Mouse (Mus musculus) MEL (cell line): ENCODE results near the gene Bend4. TPM values are rescaled to one million over a fixed set of nuclear protein-coding genes. Genes with fewer than 3 reads are reported as not detected.

Experiments
- DNase-seq: peaks from one replicate; pipeline ENCODE4 v3.0.0; 2011; ENCODE audit warnings: low read depth, low spot score
- H3K27ac ChIP-seq: 2 replicates; pipeline ENCODE4 v1.5.1; 2012; ENCODE audit warnings: low read depth, mild to moderate bottlenecking, control low read depth, low read length, moderate library complexity; ENCODE audit not compliant: control insufficient read depth
- H3K27me3 ChIP-seq, 2 experiments: fragments of 150-350 bp in 1 of 2; sonication (generic) in 1 of 2; 2 replicates each; pipeline ENCODE4 v1.6.1; 2012; ENCODE audit warnings: low read length in 2 of 2, mild to moderate bottlenecking in 2 of 2, improper control_type of control experiment in 1 of 2, moderate library complexity in 1 of 2; ENCODE audit not compliant: insufficient read depth in 2 of 2, control insufficient read depth in 1 of 2
- H3K36me3 ChIP-seq, 2 experiments: 2 replicates each; pipeline ENCODE4 v1.6.1; 2012 to 2014; ENCODE audit warnings: low read length in 2 of 2, improper control_type of control experiment in 1 of 2, inconsistent platforms in 1 of 2, mild to moderate bottlenecking in 1 of 2; ENCODE audit not compliant: insufficient read depth in 2 of 2, control insufficient read depth in 1 of 2
- H3K4me1 ChIP-seq, 2 experiments: fragments of 150-350 bp in 1 of 2; sonication (generic) in 1 of 2; 2 replicates each; pipeline ENCODE4 v1.6.1; 2012; ENCODE audit warnings: low read length in 2 of 2, improper control_type of control experiment in 1 of 2, mild to moderate bottlenecking in 1 of 2; ENCODE audit not compliant: insufficient read depth in 2 of 2, control insufficient read depth in 1 of 2
- H3K4me3 ChIP-seq, 2 experiments: fragments of 150-350 bp in 1 of 2; sonication (generic) in 1 of 2; 2 replicates each; pipeline ENCODE4 v1.5.1; 2012; ENCODE audit warnings: low read depth in 2 of 2, low read length in 2 of 2, mild to moderate bottlenecking in 2 of 2, moderate library complexity in 2 of 2, control low read depth in 1 of 2, improper control_type of control experiment in 1 of 2; ENCODE audit not compliant: control insufficient read depth in 1 of 2, insufficient read depth in 1 of 2
- H3K79me2 ChIP-seq: 2 replicates; pipeline ENCODE4 v1.6.1; 2012; ENCODE audit warnings: mild to moderate bottlenecking, low read length, moderate library complexity; ENCODE audit not compliant: control insufficient read depth, poor library complexity, insufficient read depth
- H3K9ac ChIP-seq: 2 replicates; pipeline ENCODE4 v1.6.1; 2012; ENCODE audit warnings: low read depth, mild to moderate bottlenecking, control low read depth, low read length, moderate library complexity; ENCODE audit not compliant: control insufficient read depth, poor library complexity, severe bottlenecking
- H3K9me3 ChIP-seq: fragments of 150-350 bp; sonication (generic); replicated peaks from 2 replicates; pipeline ENCODE4 v1.6.1; 2012; ENCODE audit warnings: mild to moderate bottlenecking, low read length, improper control_type of control experiment, moderate library complexity; ENCODE audit not compliant: insufficient read depth
- BHLHE40 ChIP-seq: IDR thresholded peaks from 2 replicates; pipeline ENCODE4 v1.6.1; 2012; ENCODE audit warnings: low read depth, mild to moderate bottlenecking, inconsistent platforms, low read length, improper control_type of control experiment, borderline replicate concordance
- CHD2 ChIP-seq: IDR thresholded peaks from 2 replicates; pipeline ENCODE4 v1.6.1; 2011; ENCODE audit warnings: low read length, improper control_type of control experiment
- EP300 ChIP-seq, 2 experiments: IDR thresholded peaks; 2 replicates each; pipeline ENCODE4 v1.6.1; 2011; ENCODE audit warnings: improper control_type of control experiment in 2 of 2, low read length in 2 of 2, low read depth in 1 of 2, mild to moderate bottlenecking in 1 of 2
- ETS1 ChIP-seq: IDR thresholded peaks from 2 replicates; pipeline ENCODE4 v1.6.1; 2012; ENCODE audit warnings: low read depth, mild to moderate bottlenecking, inconsistent platforms, low read length, improper control_type of control experiment, moderate library complexity
- GATA1 ChIP-seq: IDR thresholded peaks from 2 replicates; pipeline ENCODE4 v1.6.1; 2011; ENCODE audit warnings: low read depth, low read length, improper control_type of control experiment
- HCFC1 ChIP-seq: IDR thresholded peaks from 2 replicates; pipeline ENCODE4 v1.6.1; 2012; ENCODE audit warnings: low read depth, mild to moderate bottlenecking, inconsistent platforms, low read length, improper control_type of control experiment, moderate library complexity
- JUND ChIP-seq: IDR thresholded peaks from 2 replicates; pipeline ENCODE4 v1.6.1; 2011; ENCODE audit warnings: low read depth, mild to moderate bottlenecking, improper control_type of control experiment, low read length
- MAX ChIP-seq: IDR thresholded peaks from 2 replicates; pipeline ENCODE4 v1.6.1; 2011; ENCODE audit warnings: low read length, improper control_type of control experiment
- MAZ ChIP-seq: IDR thresholded peaks from 2 replicates; pipeline ENCODE4 v1.6.1; 2012; ENCODE audit warnings: low read depth, mild to moderate bottlenecking, inconsistent platforms, low read length, improper control_type of control experiment
- MEF2A ChIP-seq: IDR thresholded peaks from 2 replicates; pipeline ENCODE4 v1.6.1; 2014; ENCODE audit warnings: low read depth, mild to moderate bottlenecking, inconsistent platforms, low read length, improper control_type of control experiment; ENCODE audit not compliant: poor library complexity, insufficient replicate concordance, severe bottlenecking; ENCODE audit errors: extremely low read depth
- MXI1 ChIP-seq: IDR thresholded peaks from 2 replicates; pipeline ENCODE4 v1.6.1; 2011; ENCODE audit warnings: mild to moderate bottlenecking, low read depth, low read length, improper control_type of control experiment
- MYB ChIP-seq: IDR thresholded peaks from 2 replicates; pipeline ENCODE4 v1.6.1; 2011; ENCODE audit warnings: mild to moderate bottlenecking, low read depth, low read length, improper control_type of control experiment
- MYC ChIP-seq: IDR thresholded peaks from 2 replicates; pipeline ENCODE4 v1.6.1; 2011; ENCODE audit warnings: low read depth, mild to moderate bottlenecking, low read length, improper control_type of control experiment, moderate library complexity
- POLR2A ChIP-seq, 2 experiments: IDR thresholded peaks; 2 replicates each; pipeline ENCODE4 v1.6.1; 2011 to 2012; ENCODE audit warnings: low read length in 2 of 2, mild to moderate bottlenecking in 2 of 2, control low read depth in 1 of 2, improper control_type of control experiment in 1 of 2, low read depth in 1 of 2, moderate library complexity in 1 of 2; ENCODE audit not compliant: control insufficient read depth in 1 of 2, insufficient read depth in 1 of 2, poor library complexity in 1 of 2
- RAD21 ChIP-seq: IDR thresholded peaks from 2 replicates; pipeline ENCODE4 v1.6.1; 2011; ENCODE audit warnings: mild to moderate bottlenecking, low read depth, low read length, improper control_type of control experiment
- RCOR1 ChIP-seq: IDR thresholded peaks from 2 replicates; pipeline ENCODE4 v1.6.1; 2012; ENCODE audit warnings: low read depth, mild to moderate bottlenecking, inconsistent platforms, low read length, improper control_type of control experiment
- SIN3A ChIP-seq: IDR thresholded peaks from 2 replicates; pipeline ENCODE4 v1.6.1; 2012; ENCODE audit warnings: low read length, improper control_type of control experiment, inconsistent platforms
- SMC3 ChIP-seq: IDR thresholded peaks from 2 replicates; pipeline ENCODE4 v1.6.1; 2011; ENCODE audit warnings: low read depth, low read length, improper control_type of control experiment
- TAL1 ChIP-seq: IDR thresholded peaks from 2 replicates; pipeline ENCODE4 v1.6.1; 2012; ENCODE audit warnings: mild to moderate bottlenecking, inconsistent platforms, low read length, moderate library complexity, mixed read lengths
- TBP ChIP-seq: IDR thresholded peaks from 2 replicates; pipeline ENCODE4 v1.8.0; 2011; ENCODE audit warnings: low read depth, low read length, improper control_type of control experiment
- TCF12 ChIP-seq: IDR thresholded peaks from 2 replicates; pipeline ENCODE4 v1.6.1; 2014; ENCODE audit warnings: low read depth, mild to moderate bottlenecking, inconsistent platforms, low read length, improper control_type of control experiment, moderate library complexity
- UBTF ChIP-seq: IDR thresholded peaks from 2 replicates; pipeline ENCODE4 v1.6.1; 2012; ENCODE audit warnings: low read depth, mild to moderate bottlenecking, inconsistent platforms, low read length, improper control_type of control experiment, moderate library complexity, borderline replicate concordance; ENCODE audit not compliant: insufficient read depth
- ZC3H11A ChIP-seq: IDR thresholded peaks from 2 replicates; pipeline ENCODE4 v1.6.1; 2012; ENCODE audit warnings: low read depth, mild to moderate bottlenecking, inconsistent platforms, low read length, improper control_type of control experiment
- ZKSCAN1 ChIP-seq: IDR thresholded peaks from 2 replicates; pipeline ENCODE4 v1.6.1; 2012; ENCODE audit warnings: low read depth, mild to moderate bottlenecking, inconsistent platforms, low read length, improper control_type of control experiment, moderate library complexity
- ZMIZ1 ChIP-seq: IDR thresholded peaks from 2 replicates; pipeline ENCODE4 v1.6.1; 2012; ENCODE audit warnings: low read depth, mild to moderate bottlenecking, inconsistent platforms, low read length, improper control_type of control experiment, moderate library complexity
- polyA plus RNA-seq, 2 experiments: library from polyadenylated mRNA; stranded (reverse) in 1 of 2; unstranded in 1 of 2; fragments of >175 nt in 1 of 2; fragments of >200 nt in 1 of 2; gene quantifications; 2 replicates each; pipeline versions ENCODE4 v1.2.1 to v1.2.4; 2012; ENCODE audit warnings: low replicate concordance in 2 of 2, low read depth in 1 of 2; ENCODE audit not compliant: insufficient read length in 2 of 2, insufficient read depth in 1 of 2, missing spikeins in 1 of 2
- total RNA-seq: library from RNA; depleted of rRNA; stranded (reverse); fragments of 300-350 nt; gene quantifications from 2 replicates; pipeline ENCODE4 v1.2.3, GENCODE M21; 2012

The Bend4 gene
- total and polyA plus RNA-seq, 3 experiments: not detected

- no peaks in the 10 kb centered on the region for H3K36me3 ChIP-seq
- no peaks in the 10 kb centered on the region for H3K4me1 ChIP-seq
- H3K9ac ChIP-seq: no peak overlapping the region
- no peaks in the 10 kb centered on the region for H3K79me2 ChIP-seq
- no peak overlapping the region for H3K27ac ChIP-seq
- no peaks in the 10 kb centered on the region for H3K9me3 ChIP-seq
- no peaks in the 10 kb centered on the region for H3K27me3 ChIP-seq
- TF ChIP-seq ZMIZ1 (no peak), MEF2A (no peak), MYC (no peak), UBTF (no peak), HCFC1 (no peak), ETS1 (no peak), CHD2 (no peak), MYB (no peak), MXI1 (no peak), JUND (no peak), ZC3H11A (no peak), SMC3 (no peak), TAL1 (no peak)
- DNase-seq: no peak
- H3K4me3 ChIP-seq: no peak overlapping the region
Measured at GRCm38 (mm10) chr5:67423963-67424362, 4.1 kb downstream of the Bend4 start.

- Histone ChIP-seq H3K27me3 (no peaks in the 10 kb centered on the region), H3K36me3 (no peaks in the 10 kb centered on the region), H3K27ac (no peak overlapping the region), H3K4me1 (no peaks in the 10 kb centered on the region), H3K9ac (no peak overlapping the region), H3K4me3 (no peak overlapping the region), H3K9me3 (no peaks in the 10 kb centered on the region), H3K79me2 (no peaks in the 10 kb centered on the region)
- TF ChIP-seq TCF12: no peak
- TF ChIP-seq EP300 (IDR thresholded peaks at IDR 0.05; ENCODE audit: low read depth in 1 of 2, low read length in 2 of 2): no peak
- no peak for DNase-seq
Measured at GRCm38 (mm10) chr5:67423326-67423725, 4.8 kb downstream of the Bend4 start.

- DNase-seq: no peak
- H3K27me3 ChIP-seq: no peaks in the 10 kb centered on the region
Measured at GRCm38 (mm10) chr5:67419407-67419806, 8.7 kb downstream of the Bend4 start.

More at GRCm38 (mm10) chr5:67419407-67419806, 8.7 kb downstream of the Bend4 start:
- H3K79me2 ChIP-seq: no peaks in the 10 kb centered on the region
- H3K4me1 ChIP-seq: no peaks in the 10 kb centered on the region
- H3K4me3 ChIP-seq: no peak overlapping the region
- no peaks in the 10 kb centered on the region for H3K36me3 ChIP-seq
- no peak for TF ChIP-seq ETS1
- TF ChIP-seq BHLHE40: no peak
- TF ChIP-seq ZKSCAN1: no peak
- TF ChIP-seq MAZ: no peak
- no peak for TF ChIP-seq JUND
- no peak for TF ChIP-seq RAD21
- no peak for TF ChIP-seq MEF2A
- TF ChIP-seq UBTF: no peak
- TF ChIP-seq POLR2A (IDR thresholded peaks at IDR 0.05; ENCODE audit: control insufficient read depth in 1 of 2, insufficient read depth in 1 of 2, low read depth in 1 of 2, low read length in 2 of 2, poor library complexity in 1 of 2): no peak
- TF ChIP-seq MAX: no peak
- no peak for TF ChIP-seq TBP
- TF ChIP-seq SIN3A: no peak
- TF ChIP-seq GATA1: no peak
- TF ChIP-seq RCOR1: no peak
- no peak for TF ChIP-seq MXI1
- TF ChIP-seq TAL1: no peak
- H3K9me3 ChIP-seq: no peaks in the 10 kb centered on the region
- no peak overlapping the region for H3K27ac ChIP-seq
- no peak overlapping the region for H3K9ac ChIP-seq
